8 mouse cellular contexts compared by ENCODE assay signal in genomic region chr19:5893282-5894001, GRCm38 (mm10). TPM values are rescaled to one million over a fixed set of nuclear protein-coding genes. Genes with fewer than 3 reads are reported as not detected.
DNase-seq lines count a peak whose midpoint lies in the region; ATAC-seq and TF ChIP-seq lines count a peak whose summit lies in the region.

No protein-coding gene starts in this region.

- peak; percentile 23 for DNase-seq in CD4-positive, CD25-positive, alpha-beta regulatory T cell, adult 2 months (ENCODE audit: low read depth, low spot score)
- DNase-seq in spleen, adult 2 months (ENCODE audit: low read depth in 1 of 2, low spot score in 2 of 2), result no peak
- DNase-seq in spleen, adult 18-20 months, result no peak
- no peak for DNase-seq in left cerebral cortex, adult 9 months (ENCODE audit: low spot score in 2 of 2)
- no peak for DNase-seq in kidney, adult 11 months

- TF ChIP-seq CTCF in spleen, adult 2 months (IDR thresholded peaks at IDR 0.05; ENCODE audit: extremely low read depth, insufficient read depth, insufficient read length, insufficient replicate concordance), result no peak

- H3K27me3 ChIP-seq in spleen, adult 2 months (ENCODE audit: control insufficient read depth, insufficient read depth, low read length), result no peaks in the 10 kb centered on the region
- no peaks in the 10 kb centered on the region for H3K27me3 ChIP-seq in limb, embryonic 13.5 days
- H3K27me3 ChIP-seq in stomach, embryonic 15.5 days (replicated peaks), result no peaks in the 10 kb centered on the region

- peaks cover 3% of the 10 kb centered on the region; the same call in 1 of the 2 replicates for H3K4me1 ChIP-seq in spleen, adult 2 months (ENCODE audit: control insufficient read depth, insufficient read depth, insufficient read length)
- peaks cover 19% of the 10 kb centered on the region for H3K4me1 ChIP-seq in limb, embryonic 13.5 days
- 0 out of 2 replicates have a peak, but pooled peaks cover 5% of the 10 kb centered on the region for H3K4me1 ChIP-seq in stomach, embryonic 15.5 days

- peaks cover 6% of the 10 kb centered on the region for H3K36me3 ChIP-seq in spleen, adult 2 months (ENCODE audit: control insufficient read depth, insufficient read depth, low read length)
- H3K36me3 ChIP-seq in limb, embryonic 13.5 days, result peaks cover 38% of the 10 kb centered on the region
- H3K36me3 ChIP-seq in stomach, embryonic 15.5 days, result peaks cover 12% of the 10 kb centered on the region

- peak overlapping the region; percentile 69 for H3K4me3 ChIP-seq in spleen, adult 2 months (ENCODE audit: extremely low read depth, insufficient read depth, insufficient read length)
- H3K4me3 ChIP-seq in limb, embryonic 13.5 days, result peak overlapping the region; percentile 62
- peak overlapping the region; percentile 58 for H3K4me3 ChIP-seq in stomach, embryonic 15.5 days (replicated peaks)

- no peak overlapping the region; the same call in 1 of the 2 replicates for H3K27ac ChIP-seq in spleen, adult 2 months (ENCODE audit: insufficient read depth, low read length)
- peak overlapping the region; percentile 22; the same call in 1 of the 2 replicates for H3K27ac ChIP-seq in limb, embryonic 13.5 days
- no peak overlapping the region for H3K27ac ChIP-seq in stomach, embryonic 15.5 days

- TF ChIP-seq POLR2A in spleen, adult 2 months (IDR thresholded peaks at IDR 0.05; ENCODE audit: low read depth, low read length), result no peak

- peak overlapping the region; percentile 90 for H3K4me2 ChIP-seq in limb, embryonic 13.5 days (replicated peaks)
- peak overlapping the region; percentile 90 for H3K4me2 ChIP-seq in stomach, embryonic 15.5 days

- ATAC-seq in CD4-positive, CD25-positive, alpha-beta regulatory T cell, adult 4 months, result no peak
- ATAC-seq in limb, embryonic 13.5 days (ENCODE audit: low FRiP score, low read depth), result peak; percentile 42
- no peak; the same call in 1 of the 2 replicates for ATAC-seq in stomach, embryonic 15.5 days (ENCODE audit: insufficient read depth, low FRiP score, low read depth)

- H3K9ac ChIP-seq in limb, embryonic 13.5 days, result peak overlapping the region; percentile 82
- peak overlapping the region; percentile 57 for H3K9ac ChIP-seq in stomach, embryonic 15.5 days

- WGBS in spleen, adult 2 months, result 10% methylated on average over 30 of the region's 31 CpGs
- WGBS in limb, embryonic 13.5 days, result 13% methylated on average over 27 of the region's 31 CpGs
- 7% methylated on average over 31 of the region's 31 CpGs for WGBS in stomach, embryonic 15.5 days

- no peaks in the 10 kb centered on the region for H3K9me3 ChIP-seq in limb, embryonic 13.5 days
- no peaks in the 10 kb centered on the region for H3K9me3 ChIP-seq in stomach, embryonic 15.5 days

RNA-seq across cellular contexts. Expression of gene Tigd3, which starts 0.5 kb away (rescaled TPM):
- under 1 TPM; 0.51 to 0.84 TPM for polyA plus RNA-seq in CD4-positive, CD25-positive, alpha-beta regulatory T cell, adult 4 months (2017; shearing (Covaris generic))
- 1.3 TPM in 2 replicates for polyA plus RNA-seq in spleen, adult 2 months (2012; rRNA removed)
- 4.7 and 5.5 TPM in 2 replicates for polyA plus RNA-seq in limb, embryonic 13.5 days (2015; fragmentation: Nextera tagmentation; extraction: Ambion mirVana)
- polyA plus RNA-seq in stomach, embryonic 15.5 days (2015; fragmentation: Nextera tagmentation; extraction: Ambion mirVana), result 2.3 and 2.4 TPM in 2 replicates

RNA-seq across cellular contexts. Expression of gene Slc25a45, which starts 15.8 kb away (rescaled TPM):
- 10 to 100 TPM; 51.6 to 73.7 TPM for polyA plus RNA-seq in CD4-positive, CD25-positive, alpha-beta regulatory T cell, adult 4 months (2017; shearing (Covaris generic))
- 36.6 and 37.6 TPM in 2 replicates for polyA plus RNA-seq in spleen, adult 2 months (2012; rRNA removed)
- polyA plus RNA-seq in limb, embryonic 13.5 days (2015; fragmentation: Nextera tagmentation; extraction: Ambion mirVana), result 2.3 and 2.4 TPM in 2 replicates
- polyA plus RNA-seq in stomach, embryonic 15.5 days (2015; fragmentation: Nextera tagmentation; extraction: Ambion mirVana), result 5.5 TPM in 2 replicates

RNA-seq across cellular contexts. Expression of gene Frmd8, which starts 18.4 kb away (rescaled TPM):
- polyA plus RNA-seq in CD4-positive, CD25-positive, alpha-beta regulatory T cell, adult 4 months (2017; shearing (Covaris generic)), result 10 to 100 TPM; 62.6 to 85.3 TPM
- 42.3 and 43.9 TPM in 2 replicates for polyA plus RNA-seq in spleen, adult 2 months (2012; rRNA removed)
- polyA plus RNA-seq in limb, embryonic 13.5 days (2015; fragmentation: Nextera tagmentation; extraction: Ambion mirVana), result 30.1 and 32.2 TPM in 2 replicates
- 25.3 and 27.7 TPM in 2 replicates for polyA plus RNA-seq in stomach, embryonic 15.5 days (2015; fragmentation: Nextera tagmentation; extraction: Ambion mirVana)

RNA-seq across cellular contexts. Expression of gene Dpf2, which starts 19.4 kb away (rescaled TPM):
- 100 to 1,000 TPM; 214 to 296 TPM for polyA plus RNA-seq in CD4-positive, CD25-positive, alpha-beta regulatory T cell, adult 4 months (2017; shearing (Covaris generic))
- polyA plus RNA-seq in spleen, adult 2 months (2012; rRNA removed), result 59.9 and 74.8 TPM in 2 replicates
- polyA plus RNA-seq in limb, embryonic 13.5 days (2015; fragmentation: Nextera tagmentation; extraction: Ambion mirVana), result 174 and 185 TPM in 2 replicates
- polyA plus RNA-seq in stomach, embryonic 15.5 days (2015; fragmentation: Nextera tagmentation; extraction: Ambion mirVana), result 98.7 and 118 TPM in 2 replicates

RNA-seq across cellular contexts. Expression of gene Cdc42ep2, which starts 31.2 kb away (rescaled TPM):
- polyA plus RNA-seq in CD4-positive, CD25-positive, alpha-beta regulatory T cell, adult 4 months (2017; shearing (Covaris generic)), result under 1 TPM in 1 of 2 experiments, not detected in 1; 0.34 TPM
- polyA plus RNA-seq in spleen, adult 2 months (2012; rRNA removed), result 8.1 and 8.2 TPM in 2 replicates
- 4.7 and 5.3 TPM in 2 replicates for polyA plus RNA-seq in limb, embryonic 13.5 days (2015; fragmentation: Nextera tagmentation; extraction: Ambion mirVana)
- polyA plus RNA-seq in stomach, embryonic 15.5 days (2015; fragmentation: Nextera tagmentation; extraction: Ambion mirVana), result 9.6 and 11.0 TPM in 2 replicates
